Mouse (Mus musculus): ENCODE measurements around the gene Gpc3. TPM values are rescaled to one million over a fixed set of nuclear protein-coding genes. Genes with fewer than 3 reads are reported as not detected.

Gene Gpc3
- polyA plus RNA-seq (2015; fragmentation: Nextera tagmentation; extraction: Ambion mirVana), result 231 and 286 TPM in 2 replicates

- Histone ChIP-seq H3K9me3 (replicated peaks) (no peaks in the 10 kb centered on the region), H3K9ac (peak within 1 kb of the TSS; percentile 59), H3K4me1 (replicated peaks) (0 out of 2 replicates have a peak, but pooled peaks cover 3% of the 10 kb centered on the region), H3K36me3 (no peaks in the 10 kb centered on the region), H3K27ac (0 out of 2 replicates have a peak within 1 kb of the TSS, but pooled peaks have one; percentile 23), H3K4me3 (replicated peaks) (peak within 1 kb of the TSS; percentile 51), H3K4me2 (peak within 1 kb of the TSS; percentile 57), H3K27me3 (peaks cover 37% of the 10 kb centered on the region)
- DNase-seq (peak; percentile 44), ATAC-seq (ENCODE audit: low read depth) (peak; percentile 85)
- WGBS (ENCODE audit: insufficient replicate concordance), result 18% methylated on average over 47 of the region's 48 CpGs
Observed at GRCm38 (mm10) chrX:52613328-52614030, at the start of gene Gpc3. Gene Gpc3 (minus strand): TSS chrX:52613950.

DNA sequence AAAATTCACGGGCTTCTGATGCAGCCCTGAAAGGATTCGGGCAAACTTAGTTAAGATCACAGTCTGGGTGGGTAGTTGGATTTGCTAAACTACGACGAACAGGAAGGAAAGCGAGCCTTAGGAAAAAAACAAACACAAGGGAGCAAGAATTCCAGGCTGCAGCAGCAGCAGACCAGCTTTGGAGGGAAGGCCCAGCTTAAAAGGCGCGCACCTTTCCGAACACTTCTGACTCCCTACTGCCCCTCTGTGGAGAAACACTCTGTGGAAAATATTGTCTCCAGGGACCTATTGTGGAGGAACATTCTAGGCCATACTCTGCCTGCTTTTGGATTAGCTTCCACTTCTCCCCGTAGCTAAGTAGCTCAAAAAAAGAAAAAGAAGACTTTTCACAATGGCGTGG lies 38.2 kb upstream of the Gpc3 start:
- no peaks in the 10 kb centered on the region for H3K27me3 ChIP-seq
- DNase-seq, result no peak
- no peak for ATAC-seq (ENCODE audit: low read depth)
- 17% methylated on average over 10 of the region's 10 CpGs for WGBS (ENCODE audit: insufficient replicate concordance)
- H3K4me2 ChIP-seq, result peak overlapping the region; percentile 21
- no peaks in the 10 kb centered on the region for H3K4me1 ChIP-seq (replicated peaks)
- H3K36me3 ChIP-seq, result no peaks in the 10 kb centered on the region
- H3K27ac ChIP-seq, result peak overlapping the region; percentile 41; the same call in 1 of the 2 replicates
- no peak overlapping the region for H3K4me3 ChIP-seq (replicated peaks)
- H3K9ac ChIP-seq, result no peak overlapping the region
- no peaks in the 10 kb centered on the region for H3K9me3 ChIP-seq (replicated peaks)

- no peaks in the 10 kb centered on the region for H3K4me1 ChIP-seq (replicated peaks)
- no peak overlapping the region for H3K4me3 ChIP-seq (replicated peaks)
- peak overlapping the region; percentile 41; the same call in 1 of the 2 replicates for H3K27ac ChIP-seq
- no peaks in the 10 kb centered on the region for H3K27me3 ChIP-seq
- WGBS (ENCODE audit: insufficient replicate concordance), result 13% methylated on average over 9 of the region's 9 CpGs
- H3K9ac ChIP-seq, result no peak overlapping the region
- H3K9me3 ChIP-seq (replicated peaks), result no peaks in the 10 kb centered on the region
- H3K36me3 ChIP-seq, result no peaks in the 10 kb centered on the region
- DNase-seq (no peak), ATAC-seq (ENCODE audit: low read depth) (no peak)
- peak overlapping the region; percentile 21 for H3K4me2 ChIP-seq
Observed at GRCm38 (mm10) chrX:52651472-52651948, 37.8 kb upstream of the Gpc3 start.

- WGBS (ENCODE audit: insufficient replicate concordance), result 38% methylated on average over 19 of the region's 19 CpGs
- Histone ChIP-seq H3K27ac (no peak overlapping the region), H3K27me3 (no peaks in the 10 kb centered on the region), H3K9me3 (replicated peaks) (no peaks in the 10 kb centered on the region), H3K4me3 (replicated peaks) (no peak overlapping the region), H3K4me2 (0 out of 2 replicates have a peak overlapping the region, but pooled peaks have one; percentile 23), H3K9ac (no peak overlapping the region), H3K4me1 (replicated peaks) (no peaks in the 10 kb centered on the region), H3K36me3 (no peaks in the 10 kb centered on the region)
- no peak for ATAC-seq (ENCODE audit: low read depth)
- DNase-seq, result no peak
Observed at GRCm38 (mm10) chrX:52648910-52649785, 35.4 kb upstream of the Gpc3 start.

GRCm38 (mm10) chrX:52644393-52644792 lies 30.6 kb upstream of the Gpc3 start:
- H3K9ac ChIP-seq, result no peak overlapping the region
- H3K36me3 ChIP-seq, result no peaks in the 10 kb centered on the region
- 29% methylated on average over 7 of the region's 7 CpGs for WGBS (ENCODE audit: insufficient replicate concordance)
- ATAC-seq (ENCODE audit: low read depth) (no peak), DNase-seq (no peak)
- H3K4me3 ChIP-seq (replicated peaks), result no peak overlapping the region
- H3K9me3 ChIP-seq (replicated peaks), result no peaks in the 10 kb centered on the region
- H3K27me3 ChIP-seq, result no peaks in the 10 kb centered on the region
- H3K27ac ChIP-seq, result no peak overlapping the region
- H3K4me2 ChIP-seq, result no peak overlapping the region
- no peaks in the 10 kb centered on the region for H3K4me1 ChIP-seq (replicated peaks)

GRCm38 (mm10) chrX:52643350-52643749 lies 29.6 kb upstream of the Gpc3 start:
- ATAC-seq (ENCODE audit: low read depth) (no peak), DNase-seq (no peak)
- H3K4me3 ChIP-seq (replicated peaks), result no peak overlapping the region
- H3K9me3 ChIP-seq (replicated peaks), result no peaks in the 10 kb centered on the region
- H3K4me2 ChIP-seq, result no peak overlapping the region
- H3K9ac ChIP-seq, result no peak overlapping the region
- 41% methylated on average over 2 of the region's 2 CpGs for WGBS (ENCODE audit: insufficient replicate concordance)
- H3K4me1 ChIP-seq (replicated peaks), result no peaks in the 10 kb centered on the region
- H3K27me3 ChIP-seq, result no peaks in the 10 kb centered on the region
- no peak overlapping the region for H3K27ac ChIP-seq
- no peaks in the 10 kb centered on the region for H3K36me3 ChIP-seq

DNA sequence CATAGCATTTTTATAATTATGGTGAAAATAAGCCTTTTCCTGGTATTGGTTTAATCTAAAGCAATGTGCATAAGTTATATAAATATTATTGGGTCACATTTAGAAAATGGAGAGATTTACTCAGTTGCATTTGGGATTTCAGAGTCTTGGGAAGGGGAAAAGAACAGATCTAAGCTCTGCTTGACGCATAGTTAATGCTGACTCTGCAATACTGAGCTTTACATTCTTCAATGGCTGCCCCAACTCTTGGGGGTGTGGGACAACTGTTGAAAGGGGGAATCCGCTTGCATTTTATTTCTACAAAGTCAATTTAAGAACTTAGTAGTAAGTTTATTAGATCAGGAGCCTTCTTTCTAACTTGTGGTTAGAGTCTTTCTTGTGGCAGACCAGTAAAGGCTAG lies 28.4 kb upstream of the Gpc3 start:
- ATAC-seq (ENCODE audit: low read depth) (no peak), DNase-seq (no peak)
- H3K27ac ChIP-seq, result no peak overlapping the region
- no peak overlapping the region for H3K4me2 ChIP-seq
- H3K36me3 ChIP-seq, result no peaks in the 10 kb centered on the region
- no peak overlapping the region for H3K4me3 ChIP-seq (replicated peaks)
- no peaks in the 10 kb centered on the region for H3K4me1 ChIP-seq (replicated peaks)
- no peak overlapping the region for H3K9ac ChIP-seq
- 60% methylated on average over 2 of the region's 2 CpGs for WGBS (ENCODE audit: insufficient replicate concordance)
- H3K9me3 ChIP-seq (replicated peaks), result no peaks in the 10 kb centered on the region
- H3K27me3 ChIP-seq, result no peaks in the 10 kb centered on the region

- H3K4me3 ChIP-seq (replicated peaks), result no peak overlapping the region
- no peak overlapping the region for H3K4me2 ChIP-seq
- ATAC-seq (ENCODE audit: low read depth), result no peak
- no peak overlapping the region for H3K27ac ChIP-seq
- no peaks in the 10 kb centered on the region for H3K36me3 ChIP-seq
- DNase-seq, result no peak
- H3K27me3 ChIP-seq, result no peaks in the 10 kb centered on the region
- H3K4me1 ChIP-seq (replicated peaks), result no peaks in the 10 kb centered on the region
- no peak overlapping the region for H3K9ac ChIP-seq
- H3K9me3 ChIP-seq (replicated peaks), result no peaks in the 10 kb centered on the region
Observed at GRCm38 (mm10) chrX:52637419-52637818, 23.7 kb upstream of the Gpc3 start.

- DNase-seq (no peak), ATAC-seq (ENCODE audit: low read depth) (no peak)
- no peak overlapping the region for H3K9ac ChIP-seq
- H3K36me3 ChIP-seq, result no peaks in the 10 kb centered on the region
- H3K4me2 ChIP-seq, result no peak overlapping the region
- H3K4me1 ChIP-seq (replicated peaks), result peaks cover 7% of the 10 kb centered on the region; the same call in 1 of the 2 replicates
- no peaks in the 10 kb centered on the region for H3K27me3 ChIP-seq
- H3K27ac ChIP-seq, result no peak overlapping the region
- WGBS (ENCODE audit: insufficient replicate concordance), result 58% methylated on average over 6 of the region's 6 CpGs
- H3K9me3 ChIP-seq (replicated peaks), result no peaks in the 10 kb centered on the region
- H3K4me3 ChIP-seq (replicated peaks), result no peak overlapping the region
Observed at GRCm38 (mm10) chrX:52633976-52634375, 20.2 kb upstream of the Gpc3 start.

DNA sequence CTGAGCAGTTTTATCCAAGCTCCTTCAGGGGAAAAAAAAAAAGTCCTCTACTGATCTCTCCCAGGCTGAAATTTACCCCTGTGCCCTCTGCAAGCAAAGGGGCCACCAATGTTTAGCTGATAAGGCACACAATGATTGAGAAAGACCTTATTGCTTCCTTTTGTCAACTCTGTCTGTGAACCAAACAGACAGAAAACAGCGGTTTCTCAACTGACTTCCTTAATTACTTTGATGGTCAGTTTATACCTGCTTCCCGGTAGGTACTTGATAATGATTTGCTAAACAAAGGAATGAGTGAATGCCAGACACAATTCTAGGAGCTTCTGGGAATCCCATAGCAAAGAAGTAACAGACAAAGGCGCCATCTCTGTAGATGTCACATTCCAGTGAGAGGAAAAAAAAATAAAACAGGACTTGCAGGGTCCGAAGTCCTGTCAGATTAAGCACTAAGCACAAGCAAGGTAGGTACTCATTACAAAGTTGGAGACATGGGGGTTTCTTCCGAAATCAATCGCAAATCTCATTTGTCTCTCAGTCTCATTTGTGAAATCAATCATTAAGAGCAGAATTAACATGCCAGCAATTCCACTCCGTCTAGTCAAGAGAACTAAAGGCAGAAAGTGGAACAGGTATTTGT lies 19.1 kb upstream of the Gpc3 start:
- DNase-seq (no peak), ATAC-seq (ENCODE audit: low read depth) (0 out of 2 replicates have a peak, but pooled peaks have one; percentile 26)
- Histone ChIP-seq H3K4me1 (replicated peaks) (peaks cover 7% of the 10 kb centered on the region; the same call in 1 of the 2 replicates), H3K27ac (no peak overlapping the region), H3K27me3 (no peaks in the 10 kb centered on the region), H3K9ac (no peak overlapping the region), H3K4me2 (no peak overlapping the region), H3K9me3 (replicated peaks) (no peaks in the 10 kb centered on the region), H3K36me3 (no peaks in the 10 kb centered on the region), H3K4me3 (replicated peaks) (no peak overlapping the region)
- 14% methylated on average over 7 of the region's 7 CpGs for WGBS (ENCODE audit: insufficient replicate concordance)
